Mouse (Mus musculus) testis, adult 10 weeks (tissue): ENCODE measurements around the gene Hist1h1c. TPM values are rescaled to one million over a fixed set of nuclear protein-coding genes. Genes with fewer than 3 reads are reported as not detected.

Experiments
- polyA plus RNA-seq: library from polyadenylated mRNA; stranded (reverse); fragments of 350-450 nt; fragmentation: Illumina TruSeq; extraction: RNeasy Lipid Tissue Mini Kit (QIAGEN cat#74804); gene quantifications from one replicate; pipeline ENCODE4 v1.2.3, GENCODE M21; 2014; ENCODE audit warnings: low read depth, low replicate concordance

The Hist1h1c gene
- polyA plus RNA-seq, result 1.8 TPM

DNA sequence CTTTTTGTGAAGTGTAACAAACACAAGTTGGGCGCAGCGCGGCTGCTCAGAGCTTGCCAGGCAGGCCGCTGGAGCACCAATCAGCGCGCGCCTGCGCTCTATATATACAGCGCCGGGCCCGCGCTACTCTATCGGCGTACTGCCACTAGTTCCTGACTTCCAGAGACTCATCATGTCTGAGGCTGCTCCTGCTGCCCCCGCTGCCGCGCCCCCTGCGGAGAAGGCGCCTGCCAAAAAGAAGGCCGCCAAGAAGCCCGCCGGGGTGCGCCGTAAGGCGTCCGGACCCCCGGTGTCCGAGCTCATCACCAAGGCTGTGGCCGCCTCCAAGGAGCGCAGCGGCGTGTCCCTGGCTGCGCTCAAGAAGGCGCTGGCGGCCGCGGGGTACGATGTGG lies at the start of gene Hist1h1c:
Hist1h1c (plus strand) TSS at position 132 of the 392 bp plus-strand sequence.

DNA sequence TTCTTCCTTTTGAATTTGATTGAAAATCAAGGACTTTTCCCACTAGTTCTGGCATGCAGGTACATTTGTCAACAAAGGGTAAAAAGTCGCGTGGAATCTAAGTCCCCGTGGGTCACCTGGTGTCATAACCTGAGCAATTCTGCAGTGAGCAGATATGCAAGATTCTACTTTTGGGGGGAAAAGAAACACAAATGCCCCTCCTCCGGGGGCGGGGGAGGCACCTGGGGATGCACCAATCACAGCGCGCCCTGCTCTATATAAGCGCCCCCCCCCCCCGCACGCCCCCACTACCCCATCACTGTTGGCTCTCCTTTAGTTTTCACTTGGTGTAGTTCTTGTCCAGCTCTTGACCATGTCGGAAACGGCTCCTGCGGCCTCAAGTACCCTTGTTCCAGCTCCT lies 43.1 kb upstream of the Hist1h1c start, which contains the start of gene Hist1h1t:
Hist1h1t (plus strand) TSS at position 301 of the 400 bp plus-strand sequence.

DNA sequence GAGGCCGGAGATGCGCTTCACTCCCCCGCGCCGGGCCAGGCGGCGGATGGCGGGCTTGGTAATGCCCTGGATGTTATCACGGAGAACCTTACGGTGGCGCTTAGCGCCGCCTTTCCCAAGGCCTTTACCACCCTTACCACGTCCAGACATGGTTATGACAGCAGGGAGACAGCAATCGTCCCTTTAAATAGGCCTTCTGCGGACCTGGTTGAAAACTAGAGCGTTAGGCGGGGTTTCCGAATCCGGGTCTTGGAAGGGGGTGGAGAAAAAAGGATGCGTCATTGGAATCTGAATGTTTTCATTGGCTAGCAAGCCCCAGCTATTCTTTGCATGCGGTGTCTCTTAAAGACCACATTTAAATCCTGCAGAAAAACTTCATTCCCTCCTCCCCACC lies 40.3 kb upstream of the Hist1h1c start, which contains the start of gene Hist1h4c:
Hist1h4c (minus strand) TSS at position 155 of the 394 bp plus-strand sequence.

DNA sequence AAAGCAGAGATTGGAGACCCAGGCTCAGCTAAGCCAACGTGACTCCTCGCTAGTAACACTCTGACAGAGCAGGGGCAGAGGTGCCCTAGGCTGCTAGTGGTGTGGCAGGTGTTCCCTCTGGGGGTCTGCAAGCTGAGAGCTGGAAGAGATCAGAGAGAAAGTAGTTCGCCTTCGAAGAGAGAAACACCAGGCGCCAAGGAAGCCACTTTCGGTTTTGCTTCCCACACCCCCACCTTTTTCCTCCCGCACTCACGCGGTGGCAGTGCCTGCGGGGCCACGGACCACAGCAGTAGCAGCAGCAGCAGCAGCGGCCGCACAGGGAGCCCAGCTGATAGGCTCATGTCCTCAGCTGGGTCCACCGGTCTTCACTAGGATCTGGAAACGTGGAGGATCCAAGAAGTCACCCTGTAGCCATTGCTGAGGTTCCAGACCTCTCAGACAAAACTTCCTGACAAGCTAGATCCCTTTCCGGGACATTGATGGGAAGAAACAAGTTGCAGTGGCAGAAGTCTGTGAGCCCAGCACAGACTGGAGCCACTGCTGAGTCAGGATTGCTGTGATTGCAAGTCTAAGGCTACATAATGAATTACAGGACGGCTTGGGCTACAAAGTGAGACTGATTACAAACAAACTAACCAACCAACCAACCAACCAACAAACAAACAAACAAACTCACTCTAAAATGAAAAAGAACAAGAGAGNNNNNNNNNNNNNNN lies 28.1 kb upstream of the Hist1h1c start, which contains the start of gene Hfe:
Hfe (minus strand) TSS at position 481 of the 716 bp plus-strand sequence.

DNA sequence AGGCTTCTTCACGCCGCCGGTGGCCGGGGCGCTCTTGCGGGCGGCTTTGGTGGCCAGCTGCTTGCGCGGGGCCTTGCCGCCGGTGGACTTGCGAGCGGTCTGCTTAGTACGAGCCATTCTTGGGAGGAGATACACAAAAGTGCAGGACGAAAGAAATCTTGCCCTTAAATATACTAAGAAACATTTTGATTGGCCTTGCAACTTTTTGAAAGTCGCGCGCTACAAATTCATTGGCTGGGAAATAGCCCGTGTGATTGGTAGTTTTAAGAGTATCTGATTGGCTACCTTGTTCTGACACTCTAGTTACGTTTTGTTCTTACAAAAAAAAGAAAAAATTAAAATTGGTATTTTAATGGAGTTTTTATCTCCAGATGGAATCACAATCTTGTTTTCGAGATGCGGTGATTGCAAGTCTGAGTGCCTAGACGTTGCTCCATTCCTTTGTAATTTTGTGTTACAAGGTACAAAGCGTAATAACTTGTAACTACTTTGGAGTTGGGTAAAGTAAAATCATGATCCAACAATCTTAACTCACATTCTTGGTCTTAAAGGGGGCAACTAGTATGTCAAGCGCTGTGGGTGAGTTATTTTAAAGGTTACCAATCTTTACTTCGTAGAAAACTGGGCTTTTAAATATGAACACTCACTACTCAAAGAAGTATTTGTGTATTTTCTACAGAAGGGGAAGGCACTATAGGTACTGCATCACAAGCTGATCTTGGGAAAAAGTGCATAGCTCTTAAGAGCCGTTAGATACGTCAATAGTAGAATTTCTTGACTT lies 7.0 kb downstream of the Hist1h1c start, which contains the start of gene Hist1h3c:
Hist1h3c (minus strand) TSS at position 222 of the 781 bp plus-strand sequence.

DNA sequence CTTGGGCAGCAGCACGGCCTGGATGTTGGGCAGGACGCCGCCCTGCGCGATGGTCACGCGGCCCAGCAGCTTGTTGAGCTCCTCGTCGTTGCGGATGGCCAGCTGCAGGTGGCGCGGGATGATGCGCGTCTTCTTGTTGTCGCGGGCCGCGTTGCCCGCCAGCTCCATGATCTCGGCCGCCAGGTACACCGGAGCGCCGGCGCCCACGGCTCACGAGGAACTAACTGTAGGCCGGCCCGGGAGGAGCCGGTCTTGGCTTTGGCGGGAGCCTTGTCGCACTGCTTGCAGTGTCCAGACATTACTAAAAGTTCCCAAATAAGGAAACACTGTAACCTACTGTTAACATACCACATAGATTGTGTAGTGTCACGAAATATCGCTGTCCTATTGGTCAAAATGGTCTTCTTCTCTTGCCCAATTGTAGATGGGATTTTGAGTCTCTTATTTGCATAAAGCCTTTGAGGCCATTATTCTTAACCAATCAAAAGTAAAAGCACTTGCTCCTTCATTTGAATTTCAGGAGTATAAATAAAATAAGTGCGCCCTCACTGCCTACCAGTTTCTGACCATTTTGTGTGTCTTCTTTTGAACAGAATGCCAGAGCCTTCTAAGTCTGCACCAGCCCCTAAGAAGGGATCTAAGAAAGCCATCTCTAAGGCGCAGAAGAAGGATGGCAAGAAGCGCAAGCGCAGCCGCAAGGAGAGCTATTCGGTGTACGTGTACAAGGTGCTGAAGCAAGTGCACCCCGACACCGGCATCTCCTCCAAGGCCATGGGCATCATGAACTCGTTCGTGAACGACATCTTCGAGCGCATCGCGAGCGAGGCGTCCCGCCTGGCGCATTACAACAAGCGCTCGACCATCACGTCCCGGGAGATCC lies 7.8 kb downstream of the Hist1h1c start, which contains the start of gene Hist1h2bb:
Hist1h2bb (plus strand) TSS at position 534 of the 880 bp plus-strand sequence.

DNA sequence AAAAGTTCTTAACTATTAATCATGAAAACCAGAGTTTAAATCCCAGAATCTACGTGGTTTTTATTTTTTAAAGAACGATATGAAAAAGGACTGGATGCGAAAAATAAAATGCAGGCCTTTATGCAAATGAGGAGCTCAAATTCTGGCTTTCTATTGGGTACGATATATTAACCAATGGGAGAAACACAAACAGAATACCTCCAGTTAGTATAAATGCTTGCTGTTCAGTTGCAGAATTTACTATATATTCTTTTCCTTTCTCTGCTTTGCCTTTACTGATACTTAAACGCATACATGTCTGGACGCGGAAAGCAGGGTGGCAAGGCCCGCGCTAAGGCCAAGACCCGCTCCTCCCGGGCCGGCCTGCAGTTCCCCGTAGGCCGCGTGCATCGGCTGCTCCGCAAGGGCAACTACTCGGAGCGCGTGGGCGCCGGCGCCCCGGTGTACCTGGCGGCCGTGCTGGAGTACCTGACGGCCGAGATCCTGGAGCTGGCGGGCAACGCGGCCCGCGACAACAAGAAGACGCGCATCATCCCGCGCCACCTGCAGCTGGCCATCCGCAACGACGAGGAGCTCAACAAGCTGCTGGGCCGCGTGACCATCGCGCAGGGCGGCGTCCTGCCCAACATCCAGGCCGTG lies 12.3 kb downstream of the Hist1h1c start, which contains the start of gene Hist1h2ab:
Hist1h2ab (plus strand) TSS at position 288 of the 639 bp plus-strand sequence.

DNA sequence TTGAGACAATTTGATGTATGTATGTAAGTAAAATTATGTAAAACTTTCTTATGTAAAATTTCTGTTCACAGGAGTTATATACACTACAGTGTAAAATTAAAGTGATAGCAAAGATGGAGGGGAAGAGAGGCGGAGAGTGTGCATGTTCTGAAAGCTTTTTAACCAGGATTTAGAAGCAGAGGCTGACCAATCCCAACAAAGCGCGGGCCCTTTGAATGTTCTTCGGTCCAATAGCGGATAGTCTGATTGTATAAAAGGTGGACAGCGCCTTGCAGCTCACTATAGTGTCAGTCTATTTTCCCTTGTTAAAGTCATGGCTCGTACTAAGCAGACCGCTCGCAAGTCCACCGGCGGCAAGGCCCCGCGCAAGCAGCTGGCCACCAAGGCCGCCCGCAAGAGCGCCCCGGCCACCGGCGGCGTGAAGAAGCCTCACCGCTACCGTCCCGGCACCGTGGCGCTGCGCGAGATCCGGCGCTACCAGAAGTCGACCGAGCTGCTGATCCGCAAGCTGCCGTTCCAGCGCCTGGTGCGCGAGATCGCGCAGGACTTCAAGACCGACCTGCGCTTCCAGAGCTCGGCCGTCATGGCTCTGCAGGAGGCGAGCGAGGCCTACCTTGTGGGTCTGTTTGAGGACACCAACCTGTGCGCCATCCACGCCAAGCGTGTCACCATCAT lies 13.6 kb downstream of the Hist1h1c start, which contains the start of gene Hist1h3b:
Hist1h3b (plus strand) TSS at position 201 of the 675 bp plus-strand sequence.

DNA sequence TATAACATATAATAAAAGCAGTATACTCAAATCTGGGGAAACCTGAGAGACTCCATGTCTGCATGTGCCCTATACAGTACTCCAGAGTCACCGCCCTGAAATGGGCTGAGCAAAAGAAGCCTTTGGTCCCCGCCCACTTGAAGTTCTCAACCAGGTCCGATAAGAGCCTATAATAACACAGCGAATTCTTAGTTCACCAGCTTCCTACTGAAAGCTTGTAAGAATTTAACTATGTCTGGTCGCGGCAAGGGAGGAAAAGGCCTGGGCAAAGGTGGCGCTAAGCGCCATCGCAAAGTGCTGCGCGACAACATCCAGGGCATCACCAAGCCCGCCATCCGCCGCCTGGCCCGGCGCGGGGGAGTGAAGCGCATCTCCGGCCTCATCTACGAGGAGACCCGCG lies 18.2 kb downstream of the Hist1h1c start, which contains the start of gene Hist1h4b:
Hist1h4b (plus strand) TSS at position 224 of the 400 bp plus-strand sequence.

DNA sequence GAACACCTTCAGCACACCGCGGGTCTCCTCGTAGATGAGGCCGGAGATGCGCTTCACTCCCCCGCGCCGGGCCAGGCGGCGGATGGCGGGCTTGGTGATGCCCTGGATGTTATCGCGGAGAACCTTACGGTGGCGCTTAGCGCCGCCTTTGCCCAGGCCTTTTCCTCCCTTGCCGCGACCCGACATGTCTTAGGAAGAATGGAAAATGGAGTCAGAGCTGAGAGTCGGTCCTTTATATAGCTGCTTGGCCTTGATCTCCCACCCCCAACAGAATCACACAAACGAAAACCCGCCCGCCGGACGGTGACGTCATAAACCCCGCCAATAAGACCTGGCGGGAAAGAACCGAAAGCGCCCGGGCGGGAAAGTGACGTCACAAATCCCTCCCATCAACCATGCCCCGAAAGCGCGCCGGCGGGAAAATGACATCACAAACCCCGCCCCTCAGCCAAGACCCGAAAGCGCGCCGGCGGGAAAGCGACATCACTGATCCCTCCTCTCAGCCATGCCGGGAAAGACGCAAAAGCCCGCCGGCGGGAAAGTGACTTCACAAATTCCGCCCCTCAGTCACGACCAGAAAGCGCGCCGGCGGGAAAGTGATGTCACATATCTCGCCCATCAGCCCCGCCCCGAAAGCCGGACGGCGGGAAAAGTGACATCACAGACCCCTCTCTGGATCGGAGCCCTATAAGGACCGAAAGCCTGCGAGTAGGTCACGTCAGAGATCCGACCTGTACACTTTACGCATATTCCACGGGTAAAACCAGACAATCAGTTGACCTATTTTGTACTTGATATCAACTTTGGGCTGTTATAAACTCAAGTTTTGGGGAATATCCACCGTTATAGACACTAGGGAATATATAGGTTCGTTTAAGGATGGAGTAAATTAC lies 22.6 kb downstream of the Hist1h1c start, which contains the start of gene Hist1h4a:
Hist1h4a (minus strand) TSS at position 259 of the 893 bp plus-strand sequence.

DNA sequence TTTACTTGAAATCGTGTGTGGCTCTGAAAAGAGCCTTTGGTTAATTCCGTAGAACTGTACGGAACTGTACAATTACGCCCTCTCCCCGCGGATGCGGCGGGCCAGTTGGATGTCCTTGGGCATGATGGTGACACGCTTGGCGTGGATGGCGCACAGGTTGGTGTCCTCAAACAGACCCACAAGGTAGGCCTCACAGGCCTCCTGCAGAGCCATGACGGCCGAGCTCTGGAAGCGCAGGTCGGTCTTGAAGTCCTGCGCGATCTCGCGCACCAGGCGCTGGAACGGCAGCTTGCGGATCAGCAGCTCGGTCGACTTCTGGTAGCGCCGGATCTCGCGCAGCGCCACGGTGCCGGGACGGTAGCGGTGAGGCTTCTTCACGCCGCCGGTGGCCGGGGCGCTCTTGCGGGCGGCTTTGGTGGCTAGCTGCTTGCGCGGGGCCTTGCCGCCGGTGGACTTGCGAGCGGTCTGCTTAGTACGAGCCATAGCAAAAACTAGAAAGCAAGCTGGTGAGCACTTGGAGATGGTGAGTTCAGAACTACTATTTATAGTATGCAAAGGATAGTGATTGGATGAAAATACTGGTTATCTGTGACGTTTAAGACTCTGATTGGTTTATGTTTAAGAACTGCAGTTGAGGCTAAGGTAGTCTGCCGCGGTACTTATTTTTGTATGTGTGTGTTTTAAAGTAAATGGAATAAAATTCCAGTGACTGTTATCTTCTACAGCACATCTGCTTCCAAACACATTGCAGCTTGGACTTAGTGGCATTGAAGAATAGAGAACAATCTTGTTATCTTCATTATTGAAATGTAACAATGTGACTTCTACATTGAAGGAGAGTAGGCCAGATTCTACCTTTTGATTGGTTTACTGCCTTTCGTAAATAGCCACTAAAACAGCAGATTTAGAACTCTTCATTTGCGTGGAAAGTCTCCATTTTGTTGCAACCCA lies 23.5 kb downstream of the Hist1h1c start, which contains the start of gene Hist1h3a:
Hist1h3a (minus strand) TSS at position 516 of the 951 bp plus-strand sequence.

DNA sequence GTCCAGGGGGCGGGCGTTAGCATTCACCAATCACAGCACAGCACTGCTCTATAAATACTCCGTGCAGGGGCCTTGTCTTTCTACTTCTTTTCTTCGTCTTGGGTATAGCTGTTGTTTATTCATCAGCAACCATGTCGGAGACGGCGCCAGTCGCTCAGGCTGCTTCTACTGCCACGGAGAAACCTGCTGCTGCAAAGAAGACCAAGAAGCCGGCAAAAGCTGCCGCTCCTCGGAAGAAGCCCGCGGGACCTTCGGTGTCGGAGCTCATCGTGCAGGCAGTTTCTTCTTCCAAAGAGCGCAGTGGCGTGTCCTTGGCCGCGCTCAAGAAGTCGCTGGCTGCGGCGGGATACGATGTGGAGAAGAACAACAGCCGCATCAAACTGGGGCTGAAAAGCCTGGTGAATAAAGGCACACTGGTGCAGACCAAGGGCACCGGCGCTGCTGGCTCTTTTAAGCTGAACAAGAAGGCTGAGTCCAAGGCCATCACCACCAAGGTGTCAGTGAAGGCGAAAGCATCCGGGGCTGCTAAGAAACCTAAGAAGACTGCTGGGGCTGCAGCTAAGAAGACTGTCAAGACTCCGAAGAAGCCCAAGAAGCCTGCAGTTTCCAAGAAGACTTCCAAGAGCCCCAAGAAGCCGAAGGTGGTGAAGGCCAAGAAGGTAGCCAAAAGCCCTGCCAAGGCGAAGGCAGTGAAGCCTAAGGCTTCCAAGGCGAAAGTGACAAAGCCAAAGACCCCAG lies 25.1 kb downstream of the Hist1h1c start, which contains the start of gene Hist1h1a:
Hist1h1a (plus strand) TSS at position 81 of the 738 bp plus-strand sequence.

DNA sequence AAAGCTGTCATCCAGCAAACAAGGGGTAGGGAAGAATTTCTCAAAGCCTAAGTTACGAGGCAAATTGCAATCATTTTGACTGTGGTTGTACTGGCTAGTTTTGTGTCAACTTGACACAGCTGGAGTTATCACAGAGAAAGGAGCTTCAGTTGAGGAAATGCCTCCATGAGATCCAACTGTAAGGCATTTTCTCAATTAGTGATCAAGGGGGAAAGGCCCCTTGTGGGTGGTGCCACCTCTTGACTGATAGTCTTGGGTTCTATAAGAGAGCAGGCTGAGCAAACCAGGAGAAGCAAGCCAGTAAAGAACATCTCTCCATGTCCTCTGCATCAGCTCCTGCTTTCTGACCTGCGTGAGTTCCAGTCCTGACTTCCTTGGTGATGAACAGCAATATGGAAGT lies 31.0 kb downstream of the Hist1h1c start, which contains the start of gene Trim38:
Trim38 (plus strand) TSS at position 301 of the 400 bp plus-strand sequence.

